Comparison of ENCODE assay signal across 9 mouse cellular contexts in genomic region chr1:181039652-181040051, GRCm38 (mm10). TPM values are rescaled to one million over a fixed set of nuclear protein-coding genes. Genes with fewer than 3 reads are reported as not detected.
DNase-seq lines count a peak whose midpoint lies in the region; ATAC-seq and TF ChIP-seq lines count a peak whose summit lies in the region.
"Had no signal": no experiment of that assay in that cellular context is flagged by ENCODE, and none has a peak within 500 bp of the region (broad histone marks: within the 10 kb centered on the region; RNA-seq: fewer than 3 reads in every experiment).

No protein-coding gene starts in this region.

- no peaks in the 10 kb centered on the region for H3K27me3 ChIP-seq in intestine, postnatal 0 days (replicated peaks; ENCODE audit: control insufficient read depth, insufficient read depth, low read length)
- no peaks in the 10 kb centered on the region for H3K27me3 ChIP-seq in intestine, embryonic 16.5 days (replicated peaks; ENCODE audit: control insufficient read depth, insufficient read depth, low read length)
- peaks cover 6% of the 10 kb centered on the region; the same call in 1 of the 2 replicates for H3K27me3 ChIP-seq in E14TG2a.4 (ENCODE audit: insufficient read depth, low read length)
- H3K27me3 ChIP-seq in neural tube, embryonic 15.5 days (replicated peaks) = 0 out of 2 replicates have a peak, but pooled peaks cover 3% of the 10 kb centered on the region

- 13% methylated on average over 4 of the region's 4 CpGs for WGBS in intestine, postnatal 0 days
- WGBS in intestine, embryonic 16.5 days = 16% methylated on average over 4 of the region's 4 CpGs
- WGBS in neural tube, embryonic 15.5 days = 13% methylated on average over 4 of the region's 4 CpGs

- TF ChIP-seq CTCF in intestine, postnatal 0 days (IDR thresholded peaks at IDR 0.05; ENCODE audit: low read depth) = peak; percentile 87
- peak; percentile 60 for TF ChIP-seq CTCF in E14TG2a.4 (conservative IDR thresholded peaks at IDR 0.05; ENCODE audit: low read length)

- no peaks in the 10 kb centered on the region for H3K9me3 ChIP-seq in intestine, postnatal 0 days (ENCODE audit: control insufficient read depth)
- H3K9me3 ChIP-seq in intestine, embryonic 16.5 days (ENCODE audit: control insufficient read depth, low read length) = no peaks in the 10 kb centered on the region
- peaks cover 7% of the 10 kb centered on the region for H3K9me3 ChIP-seq in E14TG2a.4 (ENCODE audit: low read length)
- no peaks in the 10 kb centered on the region for H3K9me3 ChIP-seq in neural tube, embryonic 15.5 days (replicated peaks)

- ATAC-seq in intestine, postnatal 0 days = no peak
- no peak for ATAC-seq in intestine, embryonic 16.5 days
- peak; percentile 63; the same call in 1 of the 2 replicates for ATAC-seq in megakaryocyte, adult 5-6 weeks (ENCODE audit: poor library complexity, severe bottlenecking)
- ATAC-seq in neural tube, embryonic 15.5 days (ENCODE audit: low FRiP score) = no peak

- H3K4me3 ChIP-seq in intestine, postnatal 0 days (ENCODE audit: low read depth, low read length) = no peak overlapping the region
- no peak overlapping the region for H3K4me3 ChIP-seq in intestine, embryonic 16.5 days (ENCODE audit: low read length)
- H3K4me3 ChIP-seq in E14TG2a.4 (replicated peaks; ENCODE audit: low read length) = no peak overlapping the region
- H3K4me3 ChIP-seq in neural tube, embryonic 15.5 days (replicated peaks) = no peak overlapping the region

- H3K4me2 ChIP-seq in intestine, postnatal 0 days (replicated peaks; ENCODE audit: low read depth) = no peak overlapping the region
- H3K4me2 ChIP-seq in intestine, embryonic 16.5 days (ENCODE audit: low read depth, low read length) = no peak overlapping the region
- no peak overlapping the region for H3K4me2 ChIP-seq in neural tube, embryonic 15.5 days

- DNase-seq in c-Kit-negative CD71-positive TER-119-positive erythroid progenitor cells, embryonic 14.5 days (ENCODE audit: low read depth, low spot score) = peak; percentile 30
- peak; percentile 22 to 51 for DNase-seq in heart, postnatal 10 days
- DNase-seq in urinary bladder, postnatal 36 days (ENCODE audit: low spot score in 2 of 2) = no peak

- intact Hi-C loops in heart, postnatal 10 days (cut with DNase I) = loop anchor here (1.0 to 5.0 kb wide), 3 partner anchors 47 to 137 kb away; partner anchors contain the start of gene Pycr2

- H3K27ac ChIP-seq in intestine, postnatal 0 days (ENCODE audit: low read depth, low read length) = no peak overlapping the region
- H3K27ac ChIP-seq in intestine, embryonic 16.5 days (ENCODE audit: low read length) = no peak overlapping the region
- no peak overlapping the region for H3K27ac ChIP-seq in neural tube, embryonic 15.5 days (replicated peaks)

- H3K9ac ChIP-seq in intestine, postnatal 0 days (ENCODE audit: low read depth, low read length) = no peak overlapping the region
- H3K9ac ChIP-seq in intestine, embryonic 16.5 days (ENCODE audit: low read depth, low read length) = no peak overlapping the region
- no peak overlapping the region for H3K9ac ChIP-seq in neural tube, embryonic 15.5 days (replicated peaks)

- H3K36me3 ChIP-seq in intestine, postnatal 0 days (ENCODE audit: control insufficient read depth, insufficient read depth) = no peaks in the 10 kb centered on the region
- H3K36me3 ChIP-seq in intestine, embryonic 16.5 days (ENCODE audit: control insufficient read depth, insufficient read depth, low read length) = no peaks in the 10 kb centered on the region
- H3K36me3 ChIP-seq in E14TG2a.4 (ENCODE audit: insufficient read depth, low read length) = no peaks in the 10 kb centered on the region
- no peaks in the 10 kb centered on the region for H3K36me3 ChIP-seq in neural tube, embryonic 15.5 days

- no peaks in the 10 kb centered on the region for H3K4me1 ChIP-seq in intestine, postnatal 0 days (replicated peaks; ENCODE audit: control insufficient read depth, insufficient read depth, low read length)
- H3K4me1 ChIP-seq in intestine, embryonic 16.5 days (ENCODE audit: control insufficient read depth, insufficient read depth, low read length) = no peaks in the 10 kb centered on the region
- H3K4me1 ChIP-seq in E14TG2a.4 (replicated peaks; ENCODE audit: low read depth, low read length) = peaks cover 9% of the 10 kb centered on the region
- H3K4me1 ChIP-seq in neural tube, embryonic 15.5 days = no peaks in the 10 kb centered on the region

RNA-seq across cellular contexts. Expression of gene 9130409I23Rik, which starts 11.4 kb away (rescaled TPM):
- polyA plus RNA-seq in intestine, postnatal 0 days (2015; fragmentation: Nextera tagmentation; extraction: Ambion mirVana) = 0.09 TPM in 1 of 2 replicates, not detected in the other
- not detected in 2 replicates for polyA plus RNA-seq in intestine, embryonic 16.5 days (2015; fragmentation: Nextera tagmentation; extraction: Ambion mirVana)
- not detected for total RNA-seq in heart, postnatal 10 days (2021)
- not detected in 2 replicates for total RNA-seq in megakaryocyte, adult 5-6 weeks (2015)
- total RNA-seq in megakaryocyte, adult 5-6 weeks (2017) = not detected in 2 replicates
- 0.10 and 0.13 TPM in 2 replicates for polyA plus RNA-seq in neural tube, embryonic 15.5 days (2015; fragmentation: Nextera tagmentation; extraction: Ambion mirVana)
- polyA plus RNA-seq: heart, embryonic 14.5 days had no signal

RNA-seq across cellular contexts. Expression of gene Ephx1, which starts 18.9 kb away (rescaled TPM):
- 4.3 and 4.9 TPM in 2 replicates for polyA plus RNA-seq in intestine, postnatal 0 days (2015; fragmentation: Nextera tagmentation; extraction: Ambion mirVana)
- 3.3 and 4.4 TPM in 2 replicates for polyA plus RNA-seq in intestine, embryonic 16.5 days (2015; fragmentation: Nextera tagmentation; extraction: Ambion mirVana)
- 10 to 100 TPM; 20.5 to 21.2 TPM for total RNA-seq in heart, postnatal 10 days (2021)
- 1.3 and 2.4 TPM in 2 replicates for total RNA-seq in megakaryocyte, adult 5-6 weeks (2015)
- total RNA-seq in megakaryocyte, adult 5-6 weeks (2017) = 1.3 and 2.1 TPM in 2 replicates
- 7.4 and 7.6 TPM in 2 replicates for polyA plus RNA-seq in neural tube, embryonic 15.5 days (2015; fragmentation: Nextera tagmentation; extraction: Ambion mirVana)

Comparison
In these comparisons a context has a peak if more than half of its experiments do, and no peak if none do; other contexts are left out.
1. DNase-seq: peak in c-Kit-negative CD71-positive TER-119-positive erythroid progenitor cells, embryonic 14.5 days (single experiment) and heart, postnatal 10 days (2 of 2); none in urinary bladder, postnatal 36 days (0 of 2).